Mouse (Mus musculus) neutrophil, adult 5-6 weeks (primary cell): Measurements from ENCODE around the gene Rgma. TPM values are rescaled to one million over a fixed set of nuclear protein-coding genes. Genes with fewer than 3 reads are reported as not detected.

Experiments
- ATAC-seq: fragments of 151-379, 151-347 bp; 2 replicates; pipeline ENCODE4 v1.8.0; 2017; ENCODE audit warnings: mild to moderate bottlenecking, moderate TSS enrichment; ENCODE audit not compliant: insufficient number of reproducible peaks, poor library complexity, low FRiP score, severe bottlenecking; ENCODE audit errors: extremely low read depth
- total RNA-seq: library from RNA; stranded (forward); fragments of 200-1000 nt; gene quantifications from 2 replicates; pipeline ENCODE4 v1.2.3, GENCODE M21; 2017

The Rgma gene
- total RNA-seq, 1 experiment from 2014 or later, result not detected

- ATAC-seq, result no peak
Measured at GRCm38 (mm10) chr7:73394013-73394409, 18.7 kb downstream of the Rgma start.

- ATAC-seq, result no peak
Measured at GRCm38 (mm10) chr7:73398319-73398718, 23.0 kb downstream of the Rgma start.

- ATAC-seq, result no peak
Measured at GRCm38 (mm10) chr7:73398806-73399442, 23.6 kb downstream of the Rgma start.

GRCm38 (mm10) chr7:73399501-73400044 is 24.3 kb downstream of the Rgma start:
- no peak for ATAC-seq

- no peak for ATAC-seq
Measured at GRCm38 (mm10) chr7:73400051-73400916, 25.0 kb downstream of the Rgma start.

GRCm38 (mm10) chr7:73402106-73402505 is 26.8 kb downstream of the Rgma start:
- ATAC-seq, result no peak

- ATAC-seq, result no peak
Measured at GRCm38 (mm10) chr7:73402671-73403070, 27.4 kb downstream of the Rgma start.

- ATAC-seq, result no peak
Measured at GRCm38 (mm10) chr7:73403538-73403937, 28.2 kb downstream of the Rgma start.

- no peak for ATAC-seq
Measured at GRCm38 (mm10) chr7:73405550-73405949, 30.2 kb downstream of the Rgma start.

- ATAC-seq, result no peak
Measured at GRCm38 (mm10) chr7:73411523-73411922, 36.2 kb downstream of the Rgma start.

GRCm38 (mm10) chr7:73411986-73412385 is 36.7 kb downstream of the Rgma start:
- ATAC-seq, result no peak

- ATAC-seq, result no peak
Measured at GRCm38 (mm10) chr7:73412419-73412818, 37.1 kb downstream of the Rgma start.

GRCm38 (mm10) chr7:73414192-73414591 is 38.9 kb downstream of the Rgma start:
- no peak for ATAC-seq

- no peak for ATAC-seq
Measured at GRCm38 (mm10) chr7:73419375-73419774, 44.1 kb downstream of the Rgma start.

GRCm38 (mm10) chr7:73420827-73421226 is 45.5 kb downstream of the Rgma start:
- no peak for ATAC-seq

GRCm38 (mm10) chr7:73421278-73422015 is 46.1 kb downstream of the Rgma start:
- ATAC-seq, result no peak

GRCm38 (mm10) chr7:73422223-73423113 is 47.2 kb downstream of the Rgma start:
- peak; percentile 63 for ATAC-seq

- ATAC-seq, result no peak
Measured at GRCm38 (mm10) chr7:73423236-73423635, 47.9 kb downstream of the Rgma start.
